Mouse (Mus musculus): ENCODE measurements around the gene Adcy5. TPM values are rescaled to one million over a fixed set of nuclear protein-coding genes. Genes with fewer than 3 reads are reported as not detected.

Gene Adcy5
- polyA plus RNA-seq, 1 experiment from 2014 or later = 2.8 TPM

GRCm38 (mm10) chr16:35311586-35311985, 156.9 kb downstream of the Adcy5 start:
- H3K4me3 ChIP-seq (replicated peaks) = no peak overlapping the region
- no peaks in the 10 kb centered on the region for H3K27me3 ChIP-seq
- H3K9ac ChIP-seq = no peak overlapping the region
- H3K4me2 ChIP-seq = no peak overlapping the region
- 50% methylated on average over 8 of the region's 8 CpGs for WGBS
- H3K4me1 ChIP-seq = peaks cover 10% of the 10 kb centered on the region
- no peak overlapping the region for H3K27ac ChIP-seq
- ATAC-seq (ENCODE audit: low FRiP score) = peak; percentile 71; the same call in 1 of the 2 replicates
- H3K36me3 ChIP-seq (replicated peaks) = peaks cover 12% of the 10 kb centered on the region
- no peaks in the 10 kb centered on the region for H3K9me3 ChIP-seq

GRCm38 (mm10) chr16:35315496-35315895, 160.8 kb downstream of the Adcy5 start:
- Histone ChIP-seq H3K9ac (no peak overlapping the region), H3K9me3 (no peaks in the 10 kb centered on the region), H3K27me3 (no peaks in the 10 kb centered on the region), H3K4me2 (no peak overlapping the region), H3K4me3 (replicated peaks) (no peak overlapping the region), H3K36me3 (replicated peaks) (peaks cover 9% of the 10 kb centered on the region), H3K4me1 (peaks cover 14% of the 10 kb centered on the region), H3K27ac (no peak overlapping the region)
- WGBS = 86% methylated on average over 3 of the region's 3 CpGs
- ATAC-seq (ENCODE audit: low FRiP score) = no peak

GRCm38 (mm10) chr16:35316856-35317264, 162.2 kb downstream of the Adcy5 start:
- Histone ChIP-seq H3K27ac (no peak overlapping the region), H3K27me3 (no peaks in the 10 kb centered on the region), H3K4me2 (no peak overlapping the region), H3K9me3 (no peaks in the 10 kb centered on the region), H3K36me3 (replicated peaks) (peaks cover 9% of the 10 kb centered on the region), H3K4me1 (peaks cover 6% of the 10 kb centered on the region; the same call in 1 of the 2 replicates), H3K9ac (no peak overlapping the region), H3K4me3 (replicated peaks) (no peak overlapping the region)
- no peak for ATAC-seq (ENCODE audit: low FRiP score)

- 0 out of 2 replicates have a peak, but pooled peaks cover 3% of the 10 kb centered on the region for H3K4me1 ChIP-seq
- H3K4me3 ChIP-seq (replicated peaks) = no peak overlapping the region
- no peak overlapping the region for H3K4me2 ChIP-seq
- ATAC-seq (ENCODE audit: low FRiP score) = no peak
- H3K9me3 ChIP-seq = no peaks in the 10 kb centered on the region
- no peak overlapping the region for H3K9ac ChIP-seq
- H3K27me3 ChIP-seq = no peaks in the 10 kb centered on the region
- no peak overlapping the region for H3K27ac ChIP-seq
- 85% methylated on average over 5 of the region's 5 CpGs for WGBS
- peaks cover 9% of the 10 kb centered on the region for H3K36me3 ChIP-seq (replicated peaks)
These were observed 162.8 kb downstream of the Adcy5 start for GRCm38 (mm10) chr16:35317460-35317859.

- H3K36me3 ChIP-seq (replicated peaks) = peaks cover 7% of the 10 kb centered on the region
- no peak overlapping the region for H3K4me2 ChIP-seq
- ATAC-seq (ENCODE audit: low FRiP score) = no peak
- H3K9ac ChIP-seq = no peak overlapping the region
- no peak overlapping the region for H3K27ac ChIP-seq
- 86% methylated on average over 6 of the region's 6 CpGs for WGBS
- H3K4me1 ChIP-seq = 0 out of 2 replicates have a peak, but pooled peaks cover 3% of the 10 kb centered on the region
- H3K27me3 ChIP-seq = no peaks in the 10 kb centered on the region
- no peaks in the 10 kb centered on the region for H3K9me3 ChIP-seq
- no peak overlapping the region for H3K4me3 ChIP-seq (replicated peaks)
These were observed 163.7 kb downstream of the Adcy5 start for GRCm38 (mm10) chr16:35318397-35318796.

- Histone ChIP-seq H3K4me2 (no peak overlapping the region), H3K27me3 (no peaks in the 10 kb centered on the region), H3K36me3 (replicated peaks) (no peaks in the 10 kb centered on the region), H3K9me3 (no peaks in the 10 kb centered on the region), H3K4me1 (0 out of 2 replicates have a peak, but pooled peaks cover 3% of the 10 kb centered on the region), H3K9ac (no peak overlapping the region), H3K27ac (no peak overlapping the region), H3K4me3 (replicated peaks) (no peak overlapping the region)
- WGBS = 33% methylated on average over 4 of the region's 4 CpGs
- ATAC-seq (ENCODE audit: low FRiP score) = peak; percentile 61
These were observed 164.7 kb downstream of the Adcy5 start for GRCm38 (mm10) chr16:35319335-35319734.

- H3K9ac ChIP-seq = no peak overlapping the region
- WGBS = 76% methylated on average over 2 of the region's 2 CpGs
- no peak overlapping the region for H3K4me3 ChIP-seq (replicated peaks)
- no peaks in the 10 kb centered on the region for H3K36me3 ChIP-seq (replicated peaks)
- 0 out of 2 replicates have a peak, but pooled peaks cover 3% of the 10 kb centered on the region for H3K4me1 ChIP-seq
- no peak overlapping the region for H3K4me2 ChIP-seq
- no peaks in the 10 kb centered on the region for H3K9me3 ChIP-seq
- no peak overlapping the region for H3K27ac ChIP-seq
- H3K27me3 ChIP-seq = no peaks in the 10 kb centered on the region
- ATAC-seq (ENCODE audit: low FRiP score) = peak; percentile 14; the same call in 1 of the 2 replicates
These were observed 165.1 kb downstream of the Adcy5 start for GRCm38 (mm10) chr16:35319773-35320172.

- 14% methylated on average over 1 of the region's 1 CpGs for WGBS
- Histone ChIP-seq H3K9me3 (no peaks in the 10 kb centered on the region), H3K4me3 (replicated peaks) (no peak overlapping the region), H3K27me3 (no peaks in the 10 kb centered on the region), H3K27ac (no peak overlapping the region), H3K36me3 (replicated peaks) (0 out of 2 replicates have a peak, but pooled peaks cover 2% of the 10 kb centered on the region), H3K4me2 (no peak overlapping the region), H3K4me1 (peaks cover 3% of the 10 kb centered on the region; the same call in 1 of the 2 replicates), H3K9ac (no peak overlapping the region)
- no peak for ATAC-seq (ENCODE audit: low FRiP score)
These were observed 175.8 kb downstream of the Adcy5 start for GRCm38 (mm10) chr16:35330451-35330850.

Other genes with a start within 250 kb of the Adcy5 start
- 42.6 and 44.0 TPM in 2 replicates for gene Hacd2, start 132.4 kb upstream of the Adcy5 start, polyA plus RNA-seq (2016; fragmentation: Nextera tagmentation; extraction: Ambion mirVana)
- 40.9 and 43.3 TPM in 2 replicates for gene Sec22a, start 209.0 kb downstream of the Adcy5 start, polyA plus RNA-seq (2016; fragmentation: Nextera tagmentation; extraction: Ambion mirVana)

Data from forebrain, embryonic 12.5 days (tissue).